Mouse (Mus musculus): Measurements from ENCODE around the gene Epsti1. TPM values are rescaled to one million over a fixed set of nuclear protein-coding genes. Genes with fewer than 3 reads are reported as not detected.

Gene Epsti1
- polyA plus RNA-seq, 1 experiment from 2014 or later: 21.2 TPM

GRCm38 (mm10) chr14:77906586-77906985 is 2.5 kb downstream of the Epsti1 start:
- Histone ChIP-seq H3K4me2 (replicated peaks; ENCODE audit: low read depth) (no peak overlapping the region), H3K4me3 (ENCODE audit: low read depth, low read length) (no peak overlapping the region), H3K4me1 (replicated peaks; ENCODE audit: control insufficient read depth, insufficient read depth, low read length) (no peaks in the 10 kb centered on the region), H3K36me3 (ENCODE audit: control insufficient read depth, insufficient read depth) (no peaks in the 10 kb centered on the region), H3K9me3 (ENCODE audit: control insufficient read depth) (no peaks in the 10 kb centered on the region), H3K27me3 (replicated peaks; ENCODE audit: control insufficient read depth, insufficient read depth, low read length) (no peaks in the 10 kb centered on the region), H3K9ac (ENCODE audit: low read depth, low read length) (no peak overlapping the region), H3K27ac (ENCODE audit: low read depth, low read length) (no peak overlapping the region)
- TF ChIP-seq CTCF (IDR thresholded peaks at IDR 0.05; ENCODE audit: low read depth): no peak
- WGBS: 79% methylated on average over 5 of the region's 5 CpGs
- ATAC-seq: no peak

- 90% methylated on average over 5 of the region's 5 CpGs for WGBS
- no peaks in the 10 kb centered on the region for H3K4me1 ChIP-seq (replicated peaks; ENCODE audit: control insufficient read depth, insufficient read depth, low read length)
- no peaks in the 10 kb centered on the region for H3K36me3 ChIP-seq (ENCODE audit: control insufficient read depth, insufficient read depth)
- no peak overlapping the region for H3K27ac ChIP-seq (ENCODE audit: low read depth, low read length)
- H3K4me2 ChIP-seq (replicated peaks; ENCODE audit: low read depth): no peak overlapping the region
- H3K27me3 ChIP-seq (replicated peaks; ENCODE audit: control insufficient read depth, insufficient read depth, low read length): no peaks in the 10 kb centered on the region
- no peak overlapping the region for H3K4me3 ChIP-seq (ENCODE audit: low read depth, low read length)
- no peak for ATAC-seq
- TF ChIP-seq CTCF (IDR thresholded peaks at IDR 0.05; ENCODE audit: low read depth): no peak
- no peaks in the 10 kb centered on the region for H3K9me3 ChIP-seq (ENCODE audit: control insufficient read depth)
- no peak overlapping the region for H3K9ac ChIP-seq (ENCODE audit: low read depth, low read length)
Measured at GRCm38 (mm10) chr14:77915776-77916175, 11.7 kb downstream of the Epsti1 start.

GRCm38 (mm10) chr14:77921641-77922040 is 17.6 kb downstream of the Epsti1 start:
- TF ChIP-seq CTCF (IDR thresholded peaks at IDR 0.05; ENCODE audit: low read depth): no peak
- Histone ChIP-seq H3K27me3 (replicated peaks; ENCODE audit: control insufficient read depth, insufficient read depth, low read length) (no peaks in the 10 kb centered on the region), H3K4me3 (ENCODE audit: low read depth, low read length) (no peak overlapping the region), H3K4me2 (replicated peaks; ENCODE audit: low read depth) (no peak overlapping the region), H3K9ac (ENCODE audit: low read depth, low read length) (no peak overlapping the region), H3K27ac (ENCODE audit: low read depth, low read length) (no peak overlapping the region), H3K4me1 (replicated peaks; ENCODE audit: control insufficient read depth, insufficient read depth, low read length) (no peaks in the 10 kb centered on the region), H3K9me3 (ENCODE audit: control insufficient read depth) (no peaks in the 10 kb centered on the region), H3K36me3 (ENCODE audit: control insufficient read depth, insufficient read depth) (no peaks in the 10 kb centered on the region)
- WGBS: 77% methylated on average over 8 of the region's 8 CpGs
- no peak for ATAC-seq

DNA sequence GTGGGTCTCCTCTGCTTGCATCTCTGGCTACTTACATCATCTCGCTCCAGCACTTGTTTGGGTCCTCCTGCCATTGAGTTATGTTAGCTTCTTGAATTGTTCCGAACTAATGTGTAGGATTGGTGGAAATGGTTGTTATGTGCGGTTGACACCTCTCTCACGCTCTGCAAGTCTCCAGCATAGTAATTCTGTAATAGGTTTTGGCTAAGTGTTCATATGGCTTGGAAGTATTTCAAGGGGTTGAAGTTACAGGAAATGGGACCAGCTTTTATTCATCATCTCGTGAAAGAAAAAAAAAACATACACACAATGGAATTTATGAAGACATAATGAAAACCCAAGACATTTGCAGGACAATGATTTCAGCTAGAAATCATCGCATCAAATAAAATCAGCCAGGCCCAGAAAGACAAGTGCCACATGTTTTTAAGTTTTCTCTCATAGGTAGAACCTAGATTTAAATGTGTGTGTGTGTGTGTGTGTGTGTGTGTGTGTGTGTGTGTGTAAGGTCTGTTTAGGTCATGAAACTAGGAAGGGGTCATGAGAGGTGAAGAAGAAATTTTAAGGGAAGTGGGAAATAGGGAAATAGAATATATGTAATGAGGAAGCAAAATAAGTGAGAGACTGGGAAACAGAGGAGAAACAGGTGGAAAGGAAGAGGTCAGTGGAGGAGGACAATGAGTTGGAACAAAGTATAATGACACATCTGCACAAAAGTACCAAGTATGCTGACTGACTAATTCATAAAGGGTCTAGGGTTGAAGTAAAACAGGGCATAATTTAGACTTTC is 19.2 kb downstream of the Epsti1 start:
- no peaks in the 10 kb centered on the region for H3K36me3 ChIP-seq (ENCODE audit: control insufficient read depth, insufficient read depth)
- no peak for ATAC-seq
- H3K4me3 ChIP-seq (ENCODE audit: low read depth, low read length): no peak overlapping the region
- H3K27me3 ChIP-seq (replicated peaks; ENCODE audit: control insufficient read depth, insufficient read depth, low read length): no peaks in the 10 kb centered on the region
- H3K27ac ChIP-seq (ENCODE audit: low read depth, low read length): no peak overlapping the region
- no peaks in the 10 kb centered on the region for H3K9me3 ChIP-seq (ENCODE audit: control insufficient read depth)
- no peak overlapping the region for H3K4me2 ChIP-seq (replicated peaks; ENCODE audit: low read depth)
- no peak for TF ChIP-seq CTCF (IDR thresholded peaks at IDR 0.05; ENCODE audit: low read depth)
- WGBS: 64% methylated on average over 6 of the region's 6 CpGs
- no peaks in the 10 kb centered on the region for H3K4me1 ChIP-seq (replicated peaks; ENCODE audit: control insufficient read depth, insufficient read depth, low read length)
- no peak overlapping the region for H3K9ac ChIP-seq (ENCODE audit: low read depth, low read length)

GRCm38 (mm10) chr14:77925414-77925813 is 21.4 kb downstream of the Epsti1 start:
- no peaks in the 10 kb centered on the region for H3K27me3 ChIP-seq (replicated peaks; ENCODE audit: control insufficient read depth, insufficient read depth, low read length)
- no peak for TF ChIP-seq CTCF (IDR thresholded peaks at IDR 0.05; ENCODE audit: low read depth)
- no peak overlapping the region for H3K9ac ChIP-seq (ENCODE audit: low read depth, low read length)
- no peak overlapping the region for H3K4me3 ChIP-seq (ENCODE audit: low read depth, low read length)
- H3K9me3 ChIP-seq (ENCODE audit: control insufficient read depth): no peaks in the 10 kb centered on the region
- H3K27ac ChIP-seq (ENCODE audit: low read depth, low read length): no peak overlapping the region
- no peaks in the 10 kb centered on the region for H3K4me1 ChIP-seq (replicated peaks; ENCODE audit: control insufficient read depth, insufficient read depth, low read length)
- H3K4me2 ChIP-seq (replicated peaks; ENCODE audit: low read depth): no peak overlapping the region
- no peaks in the 10 kb centered on the region for H3K36me3 ChIP-seq (ENCODE audit: control insufficient read depth, insufficient read depth)
- 87% methylated on average over 10 of the region's 10 CpGs for WGBS
- ATAC-seq: no peak

GRCm38 (mm10) chr14:77926718-77927117 is 22.7 kb downstream of the Epsti1 start:
- Histone ChIP-seq H3K4me2 (replicated peaks; ENCODE audit: low read depth) (no peak overlapping the region), H3K4me3 (ENCODE audit: low read depth, low read length) (no peak overlapping the region)

More at GRCm38 (mm10) chr14:77926718-77927117, 22.7 kb downstream of the Epsti1 start:
- WGBS: 54% methylated on average over 3 of the region's 3 CpGs
- Histone ChIP-seq H3K27me3 (replicated peaks; ENCODE audit: control insufficient read depth, insufficient read depth, low read length) (no peaks in the 10 kb centered on the region), H3K9me3 (ENCODE audit: control insufficient read depth) (no peaks in the 10 kb centered on the region), H3K9ac (ENCODE audit: low read depth, low read length) (no peak overlapping the region), H3K36me3 (ENCODE audit: control insufficient read depth, insufficient read depth) (no peaks in the 10 kb centered on the region), H3K4me1 (replicated peaks; ENCODE audit: control insufficient read depth, insufficient read depth, low read length) (no peaks in the 10 kb centered on the region), H3K27ac (ENCODE audit: low read depth, low read length) (no peak overlapping the region)
- ATAC-seq: no peak
- peak; percentile 73 for TF ChIP-seq CTCF (IDR thresholded peaks at IDR 0.05; ENCODE audit: low read depth)
